Mouse (Mus musculus): Measurements from ENCODE around the gene Rpl3.

DNA sequence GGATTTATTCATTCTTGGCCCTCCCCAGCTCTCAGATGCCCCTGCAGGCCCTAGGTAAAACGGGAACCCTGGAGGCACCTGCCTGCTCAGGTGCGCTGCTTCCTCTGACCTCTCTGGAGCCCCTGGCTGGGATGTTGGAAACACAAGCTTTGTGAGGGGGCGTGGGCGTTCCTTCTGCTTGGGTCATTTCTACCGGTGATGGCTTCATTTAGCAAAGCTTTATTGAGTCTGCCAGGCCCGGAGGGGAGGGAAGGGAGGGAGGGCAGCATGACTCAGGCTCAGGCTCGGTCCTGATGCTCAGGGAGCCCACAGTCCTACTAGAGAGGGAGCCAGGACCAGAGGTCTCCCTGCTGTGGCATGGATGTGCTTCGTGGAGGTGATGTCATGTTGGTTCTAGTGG lies 931 bp upstream of the Rpl3 start:
- TF ChIP-seq POLR2A (IDR thresholded peaks at IDR 0.05; ENCODE audit: borderline replicate concordance, extremely low read depth, insufficient read depth, insufficient read length, poor library complexity, severe bottlenecking) (no peak), CTCF (IDR thresholded peaks at IDR 0.05; ENCODE audit: borderline replicate concordance, extremely low read depth, insufficient read depth, insufficient read length) (no peak)

Measured in brain, embryonic 14.5 days (tissue).